Mouse (Mus musculus): ENCODE measurements around the gene Nkap.

- no peak for TF ChIP-seq CTCF (IDR thresholded peaks at IDR 0.05; ENCODE audit: control insufficient read depth, insufficient read depth, insufficient read length)
- TF ChIP-seq MAX (IDR thresholded peaks at IDR 0.05), result no peak
- no peak for TF ChIP-seq USF1 (IDR thresholded peaks at IDR 0.05; ENCODE audit: low read depth)
- TF ChIP-seq FOSL1 (IDR thresholded peaks at IDR 0.05; ENCODE audit: insufficient read depth, low read length, poor library complexity, severe bottlenecking), result no peak
These were observed 1.1 kb upstream of the Nkap start for GRCm38 (mm10) chrX:37125511-37125910.
